Mouse (Mus musculus) forebrain, embryonic 14.5 days (tissue): ENCODE measurements around the gene Sdcbp2. TPM values are rescaled to one million over a fixed set of nuclear protein-coding genes. Genes with fewer than 3 reads are reported as not detected.
A peak's percentile ranks its signal among the peaks of the same experiment; 100 is the strongest.

Source experiments
- ATAC-seq: fragments of 200-750 bp; cut with Nextera tagmentation; 2 replicates; pipeline ENCODE4 v1.8.0; 2017; ENCODE audit warnings: mild to moderate bottlenecking, moderate library complexity
- DNase-seq: peaks from one replicate; pipeline ENCODE4 v3.0.0-alpha.2; 2015; ENCODE audit warnings: low spot score
- H3K27ac ChIP-seq: fragments of 300-500 bp; sonication (generic); 2 replicates; pipeline ENCODE4 v1.5.1; 2014; ENCODE audit warnings: low read depth, mild to moderate bottlenecking, control low read depth, low read length, moderate library complexity
- H3K27me3 ChIP-seq: fragments of 300-500 bp; sonication (generic); replicated peaks from 2 replicates; pipeline ENCODE4 v1.6.1; 2014; ENCODE audit warnings: low read length, control low read depth, mixed read lengths; ENCODE audit not compliant: control insufficient read depth, insufficient read depth
- H3K36me3 ChIP-seq: fragments of 300-500 bp; sonication (generic); 2 replicates; pipeline ENCODE4 v1.6.1; 2014; ENCODE audit warnings: low read length, control low read depth; ENCODE audit not compliant: control insufficient read depth, insufficient read depth
- H3K4me1 ChIP-seq: fragments of 300-500 bp; sonication (generic); 2 replicates; pipeline ENCODE4 v1.6.1; 2014; ENCODE audit warnings: antibody characterized with exemption, low read length, control low read depth; ENCODE audit not compliant: control insufficient read depth, insufficient read depth
- H3K4me2 ChIP-seq: fragments of 300-500 bp; sonication (generic); 2 replicates; pipeline ENCODE4 v1.6.1; 2014; ENCODE audit warnings: mild to moderate bottlenecking, control low read depth, low read length
- H3K4me3 ChIP-seq: fragments of 300-500 bp; sonication (generic); 2 replicates; pipeline ENCODE4 v1.5.1; 2014; ENCODE audit warnings: low read depth, low read length, control low read depth
- H3K9ac ChIP-seq: fragments of 300-500 bp; sonication (generic); 2 replicates; pipeline ENCODE4 v1.6.1; 2014; ENCODE audit warnings: mild to moderate bottlenecking, low read length, control low read depth, moderate library complexity
- H3K9me3 ChIP-seq: fragments of 300-500 bp; sonication (generic); replicated peaks from 2 replicates; pipeline ENCODE4 v1.6.1; 2016; ENCODE audit warnings: low read length, control low read depth, mixed read lengths; ENCODE audit not compliant: control insufficient read depth
- WGBS: fragments of 180-500 bp; shearing (Covaris S2); extraction: QIAGEN DNeasy Blood & Tissue Kit; methylation state at CpG from one replicate; pipeline ENCODE4 v1.1.7; 2014; 5-methylcytosine and 5-hydroxymethylcytosine counted together
- polyA plus RNA-seq: library from polyadenylated mRNA; unstranded; fragments of >200 nt; fragmentation: Nextera tagmentation; extraction: Ambion mirVana; gene quantifications from 2 replicates; pipeline ENCODE4 v1.2.1, GENCODE M21; 2014

Gene Sdcbp2
- polyA plus RNA-seq, 1 experiment from 2014 or later = 1.3 TPM

DNA sequence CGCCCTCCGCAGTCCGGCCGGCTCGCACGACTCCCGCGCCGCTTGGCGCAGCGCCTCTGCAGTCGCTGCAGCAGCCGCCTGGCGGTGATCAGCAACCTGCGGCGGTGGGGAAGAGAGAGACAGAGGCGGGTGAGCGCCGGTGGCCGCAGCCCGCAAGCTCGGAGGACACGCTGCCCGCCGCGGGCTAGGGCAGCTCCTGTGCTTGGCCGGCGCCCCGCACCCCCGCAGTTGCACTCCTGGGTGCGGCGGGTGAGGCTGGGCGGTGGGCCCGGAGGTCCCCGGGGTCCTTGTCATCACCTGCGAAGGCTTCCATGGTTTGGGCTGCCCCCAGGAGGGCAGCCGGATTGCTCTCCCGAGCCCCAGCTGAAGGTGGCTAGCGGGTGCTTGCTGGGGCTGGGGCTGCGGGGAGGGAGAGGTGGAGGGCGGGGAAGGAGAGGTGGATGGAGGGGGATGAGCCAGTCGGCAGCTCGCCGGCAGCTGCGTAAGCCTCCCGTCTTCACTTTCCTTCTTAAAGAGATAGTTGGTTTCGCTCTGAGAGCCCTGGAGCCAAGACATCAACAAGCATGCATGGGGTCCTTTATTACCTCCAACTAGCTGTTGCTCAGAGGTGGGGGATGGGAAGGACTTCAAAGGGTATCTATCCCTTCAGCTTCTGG, 59.9 kb downstream of the Sdcbp2 start, which contains the start of gene Snph:
Gene Snph, minus strand, starts transcription at position 435 of the 656 bp plus-strand sequence.
- Histone ChIP-seq H3K36me3 (no peaks in the 10 kb centered on the region), H3K9me3 (no peaks in the 10 kb centered on the region), H3K4me2 (peak within 1 kb of the TSS; percentile 88), H3K4me3 (peak within 1 kb of the TSS; percentile 73), H3K9ac (peak within 1 kb of the TSS; percentile 85), H3K27me3 (no peaks in the 10 kb centered on the region), H3K27ac (peak within 1 kb of the TSS; percentile 71), H3K4me1 (peaks cover 5% of the 10 kb centered on the region)
- ATAC-seq (peak; percentile 85), DNase-seq (peak; percentile 80)
- 1% methylated on average over 35 of the region's 47 CpGs for WGBS

DNA sequence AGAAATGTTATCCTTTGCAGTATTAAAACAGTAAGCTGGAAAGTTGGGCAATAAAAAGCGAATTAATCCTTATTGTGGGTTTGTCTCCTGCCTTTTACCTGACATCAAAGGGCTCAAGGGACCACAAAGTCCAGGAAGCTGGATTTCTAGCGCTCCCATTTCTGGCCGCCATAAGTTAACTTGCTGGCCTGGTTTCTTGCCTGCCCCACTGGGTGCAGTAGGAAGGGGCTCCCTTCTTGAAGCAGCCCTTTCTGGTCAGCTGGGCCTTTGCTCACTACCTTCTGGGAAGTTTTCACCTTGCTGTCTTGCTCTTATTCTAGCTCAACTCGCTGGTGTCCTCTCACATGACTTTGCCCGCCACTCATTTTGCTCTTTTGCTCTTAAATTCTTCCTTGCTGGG, 60.6 kb downstream of the Sdcbp2 start:
- DNase-seq = no peak
- no peaks in the 10 kb centered on the region for H3K36me3 ChIP-seq
- no peak for ATAC-seq
- H3K4me3 ChIP-seq = peak overlapping the region; percentile 73; the same call in 1 of the 2 replicates
- peak overlapping the region; percentile 88 for H3K4me2 ChIP-seq
- H3K9ac ChIP-seq = no peak overlapping the region
- no peaks in the 10 kb centered on the region for H3K9me3 ChIP-seq
- WGBS = 46% methylated on average over 5 of the region's 5 CpGs
- H3K4me1 ChIP-seq = peaks cover 5% of the 10 kb centered on the region
- H3K27ac ChIP-seq = no peak overlapping the region
- H3K27me3 ChIP-seq = no peaks in the 10 kb centered on the region

DNA sequence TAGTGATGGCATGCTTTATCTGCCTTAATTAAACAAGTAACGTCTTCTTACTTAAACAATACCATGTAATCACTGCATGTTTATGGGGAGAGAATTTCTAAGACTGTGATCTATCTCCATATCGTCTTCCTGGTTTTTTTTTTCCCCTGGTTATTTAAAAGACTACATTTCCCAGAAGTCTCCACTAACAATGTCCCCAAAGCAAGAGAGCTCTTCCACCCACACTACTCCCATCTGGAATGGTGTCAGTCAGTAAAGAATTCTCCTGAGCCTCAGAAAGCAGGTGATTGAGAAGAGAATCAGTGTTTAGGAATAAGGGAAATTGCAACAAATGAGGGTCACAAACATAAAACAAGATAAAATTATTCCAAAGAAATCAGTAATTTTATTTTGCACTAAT, 62.5 kb downstream of the Sdcbp2 start:
- H3K4me2 ChIP-seq = no peak overlapping the region
- DNase-seq = peak; percentile 75
- ATAC-seq = no peak
- H3K9me3 ChIP-seq = no peaks in the 10 kb centered on the region
- no peak overlapping the region for H3K27ac ChIP-seq
- no peak overlapping the region for H3K9ac ChIP-seq
- H3K27me3 ChIP-seq = no peaks in the 10 kb centered on the region
- H3K4me3 ChIP-seq = no peak overlapping the region
- H3K36me3 ChIP-seq = no peaks in the 10 kb centered on the region
- WGBS = 35% methylated on average over 2 of the region's 2 CpGs
- peaks cover 5% of the 10 kb centered on the region for H3K4me1 ChIP-seq

DNA sequence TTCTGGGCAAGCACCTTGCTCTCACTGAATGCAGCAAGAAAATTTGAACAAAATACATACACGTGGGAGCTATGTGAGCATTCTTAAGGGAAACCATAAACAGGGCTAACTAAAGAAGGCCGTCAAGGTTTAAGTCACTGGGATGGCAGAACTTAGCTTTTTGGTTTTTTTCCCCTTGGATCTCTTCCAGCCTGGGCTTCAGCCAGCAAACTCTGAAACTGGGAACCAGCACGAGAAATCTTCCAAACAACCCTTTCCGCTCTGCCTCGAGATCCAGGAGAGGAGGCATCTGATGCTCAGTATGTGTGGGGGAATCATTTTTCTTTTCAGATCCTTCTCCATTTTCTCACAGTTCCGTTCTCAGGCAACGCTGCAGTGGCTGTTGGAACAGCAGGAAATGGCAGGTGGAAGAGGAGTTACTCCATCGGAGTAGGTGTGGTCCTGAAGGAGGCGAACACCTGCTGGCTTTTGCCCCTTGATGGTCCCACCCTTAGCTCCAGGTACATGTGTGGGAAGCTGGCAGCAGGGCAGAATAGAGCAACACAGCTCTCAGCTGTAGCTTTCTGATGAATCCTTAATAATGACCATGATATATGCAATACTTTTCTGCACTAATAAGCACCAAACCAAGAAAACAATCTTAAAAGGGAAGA, 63.1 kb downstream of the Sdcbp2 start:
- no peaks in the 10 kb centered on the region for H3K27me3 ChIP-seq
- no peaks in the 10 kb centered on the region for H3K9me3 ChIP-seq
- H3K4me2 ChIP-seq = no peak overlapping the region
- no peak overlapping the region for H3K4me3 ChIP-seq
- no peak overlapping the region for H3K9ac ChIP-seq
- peaks cover 5% of the 10 kb centered on the region for H3K4me1 ChIP-seq
- no peak overlapping the region for H3K27ac ChIP-seq
- H3K36me3 ChIP-seq = no peaks in the 10 kb centered on the region
- DNase-seq (peak; percentile 19), ATAC-seq (no peak)
- 61% methylated on average over 9 of the region's 9 CpGs for WGBS

DNA sequence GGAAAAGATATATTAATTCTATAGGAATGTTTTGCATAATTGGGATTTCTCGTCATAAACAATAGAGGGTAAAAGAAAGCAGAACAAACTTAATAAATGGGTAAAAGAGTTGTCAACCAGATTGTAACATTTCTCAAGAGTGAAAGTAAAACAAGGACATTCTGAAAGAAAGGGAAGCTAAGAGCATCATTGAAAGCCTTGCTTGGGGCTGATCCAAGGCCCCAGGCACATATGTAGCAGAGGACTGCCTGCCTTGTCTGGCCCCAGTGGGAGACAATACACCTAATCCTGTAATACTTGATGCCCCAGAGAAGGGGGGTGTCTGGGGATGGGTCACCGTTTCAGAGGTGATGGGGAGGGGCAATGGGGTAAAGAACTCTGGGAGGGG, 63.6 kb downstream of the Sdcbp2 start:
- no peak for ATAC-seq
- DNase-seq = no peak
- Histone ChIP-seq H3K9me3 (no peaks in the 10 kb centered on the region), H3K4me2 (no peak overlapping the region), H3K36me3 (no peaks in the 10 kb centered on the region), H3K9ac (no peak overlapping the region), H3K27me3 (no peaks in the 10 kb centered on the region), H3K4me1 (peaks cover 5% of the 10 kb centered on the region), H3K4me3 (no peak overlapping the region), H3K27ac (no peak overlapping the region)
- WGBS = 39% methylated on average over 2 of the region's 2 CpGs

Other genes with a start within 250 kb of the Sdcbp2 start
- not detected in 2 replicates for gene 4921509C19Rik, start 96.5 kb upstream of the Sdcbp2 start, polyA plus RNA-seq
- gene Nsfl1c, start 78.4 kb upstream of the Sdcbp2 start, polyA plus RNA-seq = 247 and 248 TPM in 2 replicates
- gene Fkbp1a, start 30.1 kb upstream of the Sdcbp2 start, polyA plus RNA-seq = 631 and 644 TPM in 2 replicates
- gene Snph, start 60.0 kb downstream of the Sdcbp2 start, polyA plus RNA-seq = 4.9 and 8.8 TPM in 2 replicates
- 0.17 TPM in 1 of 2 replicates, not detected in the other for gene Rad21l, start 95.9 kb downstream of the Sdcbp2 start, polyA plus RNA-seq
- 17.3 and 19.7 TPM in 2 replicates for gene Tmem74b, start 129.4 kb downstream of the Sdcbp2 start, polyA plus RNA-seq
- 59.4 and 60.2 TPM in 2 replicates for gene Psmf1, start 171.6 kb downstream of the Sdcbp2 start, polyA plus RNA-seq